Mouse (Mus musculus): ENCODE measurements at regions not wholly inside any gene's neighbourhood (a gene's known extent, or its start where the extent isn't known, plus 50 kb on each side); places are given as distances from the start of the nearest gene placed in this dataset.

DNA sequence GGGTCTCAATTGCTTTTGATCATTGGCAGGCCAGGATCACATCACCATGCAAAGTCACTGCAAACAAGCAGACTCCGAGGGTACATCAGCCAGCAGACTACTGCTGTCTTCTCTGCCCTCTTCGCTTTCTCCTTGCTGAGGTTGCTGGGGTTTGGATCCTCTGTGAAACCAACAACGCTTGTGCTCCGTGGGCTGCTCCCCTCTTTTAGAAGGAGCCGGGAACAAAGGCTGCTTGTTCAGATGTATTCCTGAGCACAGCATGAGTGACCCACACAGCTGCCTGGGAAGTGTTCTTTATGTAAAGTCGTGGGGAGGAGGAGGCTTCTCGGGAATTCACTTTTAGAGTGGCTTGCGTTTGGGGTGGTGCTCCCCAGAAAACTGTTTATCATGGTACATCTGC is 134.7 kb downstream of the Snx10 start:
- TF ChIP-seq CTCF (IDR thresholded peaks at IDR 0.05; ENCODE audit: low read depth, low read length) (no peak), POLR2A (IDR thresholded peaks at IDR 0.05; ENCODE audit: insufficient read depth, low read length) (no peak), EP300 (IDR thresholded peaks at IDR 0.05; ENCODE audit: insufficient read depth, low read depth, low read length) (no peak)

Data from ES-Bruce4 (cell line).